Mouse (Mus musculus) Patski (cell line): ENCODE measurements at regions not wholly inside any gene's neighbourhood (a gene's known extent, or its start where the extent isn't known, plus 50 kb on each side); places are given as distances from the start of the nearest gene placed in this dataset.

Experiments
- ATAC-seq: fragments of 100-300 bp; one replicate; pipeline ENCODE4 v1.8.0; 2021
- CTCF ChIA-PET: fragments of 350-600 bp; sonication (Branson Sonifier 250); formaldehyde crosslinking; loops from one replicate; lab custom pipeline; 2022; ENCODE audit warnings: inconsistent platforms; lab: Charles Lee
- POLR2A ChIA-PET: fragments of 350-600 bp; sonication (Branson Sonifier 250); formaldehyde crosslinking; loops from one replicate; lab custom pipeline; 2022; ENCODE audit warnings: antibody characterized with exemption, inconsistent platforms; lab: Charles Lee
- DNase-seq: peaks from one replicate; pipeline ENCODE4 v3.0.0-alpha.2; 2011; ENCODE audit warnings: low read depth, low spot score
- H3K27me3 ChIP-seq: fragments of 371-371 bp; one replicate; pipeline ENCODE4 v1.5.1; 2021
- CTCF ChIP-seq: fragments of 100-300 bp; IDR thresholded peaks from one replicate; pipeline ENCODE4 v1.5.1; 2021
- in situ Hi-C: fragments of 300-500 bp; cut with MboI; formaldehyde crosslinking; loops from 3 replicates; pipeline ENCODE4 v1.11.1; 2018; ENCODE audit warnings: low pct_unique_long_range_greater_than_20kb, mixed read lengths

DNA sequence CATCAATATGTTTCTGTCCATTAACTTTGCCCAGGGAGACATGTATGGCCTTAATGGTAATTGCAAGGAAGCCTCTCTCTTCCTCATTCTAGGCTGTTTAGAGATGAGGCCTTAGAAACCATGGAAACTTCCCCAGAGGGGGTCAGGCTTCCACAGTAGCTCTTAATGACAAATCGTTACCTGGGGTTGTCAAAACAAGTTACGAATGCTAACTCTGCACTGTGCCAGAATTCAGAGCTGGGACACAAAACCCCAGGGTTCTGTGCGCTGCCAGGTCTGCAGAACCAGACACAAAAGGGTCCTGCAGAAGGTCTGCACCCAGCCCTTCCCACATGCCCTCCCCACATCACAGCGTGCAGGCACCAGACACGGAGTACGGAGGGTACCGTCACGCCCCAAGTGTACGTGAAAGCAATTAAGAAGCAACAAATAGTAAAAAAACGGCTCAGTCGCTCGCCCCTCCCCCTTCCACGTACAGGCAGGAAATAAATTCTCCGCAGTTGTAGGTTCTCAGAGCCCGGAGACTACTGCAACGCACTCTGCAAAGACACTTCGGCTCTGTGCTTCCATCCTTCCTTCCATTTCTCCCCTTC is 303.3 kb downstream of the Prdm2 start:
- ATAC-seq (no peak), DNase-seq (no peak)
- in situ Hi-C loops, result no loop called here
- TF ChIP-seq CTCF, result no peak
- ChIA-PET CTCF (no interaction called here), POLR2A (no interaction called here)
- H3K27me3 ChIP-seq, result no peaks in the 10 kb centered on the region

- CTCF ChIA-PET, result no interaction called here
- in situ Hi-C loops, result no loop called here
- POLR2A ChIA-PET, result no interaction called here
- no peak for DNase-seq
- TF ChIP-seq CTCF, result no peak
- no peak for ATAC-seq
- H3K27me3 ChIP-seq, result no peaks in the 10 kb centered on the region
Measured at GRCm38 (mm10) chr4:142908782-142909181, 304.0 kb downstream of the Prdm2 start.

GRCm38 (mm10) chr4:142903356-142904032 is 309.3 kb downstream of the Prdm2 start:
- TF ChIP-seq CTCF, result no peak
- DNase-seq, result no peak
- CTCF ChIA-PET, result no interaction called here

DNA sequence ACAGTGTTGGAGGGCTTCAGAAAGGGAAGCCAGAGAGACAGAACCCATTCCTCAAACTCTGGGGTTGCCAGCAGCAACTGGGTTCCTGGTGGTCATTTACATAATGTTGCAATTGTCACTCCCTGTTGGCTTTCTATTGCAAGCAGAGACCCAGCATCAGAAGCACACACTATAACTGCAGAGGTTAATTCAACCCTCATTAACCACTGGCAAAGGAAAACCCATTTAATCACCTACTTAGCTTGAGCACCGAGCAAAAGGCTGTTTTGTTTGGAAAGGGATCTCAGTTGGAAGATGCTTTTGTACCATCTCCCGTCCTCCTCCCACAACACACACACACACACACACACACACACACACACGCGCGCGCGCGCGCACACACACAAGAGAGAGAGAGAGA is 312.0 kb downstream of the Prdm2 start:
- CTCF ChIA-PET, result no interaction called here
- ATAC-seq (no peak), DNase-seq (no peak)
- in situ Hi-C loops, result no loop called here
- POLR2A ChIA-PET, result no interaction called here
- no peak for TF ChIP-seq CTCF
- H3K27me3 ChIP-seq, result no peaks in the 10 kb centered on the region

More at GRCm38 (mm10) chr4:142903356-142904032, 309.3 kb downstream of the Prdm2 start:
- in situ Hi-C loops, result no loop called here
- no peaks in the 10 kb centered on the region for H3K27me3 ChIP-seq
- no peak for ATAC-seq
- POLR2A ChIA-PET, result no interaction called here

DNA sequence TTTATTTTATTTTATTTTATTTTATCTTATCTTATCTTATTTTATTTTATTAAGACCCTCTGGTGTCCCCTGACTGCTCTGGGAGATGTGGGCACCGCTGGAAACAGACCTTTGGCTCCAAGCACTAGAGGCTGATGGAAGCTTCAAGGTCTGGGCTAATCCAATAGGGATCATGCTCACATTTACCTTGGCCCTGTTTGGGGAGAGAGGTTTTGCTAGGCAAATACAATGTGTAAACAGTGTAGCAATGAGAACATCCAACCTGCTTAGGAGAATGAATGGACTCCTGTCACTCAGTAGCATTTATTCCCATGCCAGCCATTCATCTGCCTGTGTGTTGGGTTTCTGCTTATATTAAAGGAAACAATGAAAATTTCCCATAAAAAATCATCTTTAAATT is 313.8 kb downstream of the Prdm2 start:
- DNase-seq, result no peak
- TF ChIP-seq CTCF, result no peak
- CTCF ChIA-PET, result no interaction called here
- POLR2A ChIA-PET, result no interaction called here
- ATAC-seq, result no peak
- in situ Hi-C loops, result loop anchor here (25.0 kb wide), 1 partner anchor 762 kb away; no protein-coding TSS in a partner anchor
- no peaks in the 10 kb centered on the region for H3K27me3 ChIP-seq

GRCm38 (mm10) chr4:142890711-142891110 is 322.1 kb downstream of the Prdm2 start:
- TF ChIP-seq CTCF, result no peak
- POLR2A ChIA-PET, result no interaction called here
- in situ Hi-C loops, result loop anchor here (25.0 kb wide), 1 partner anchor 753 kb away; no protein-coding TSS in a partner anchor
- CTCF ChIA-PET, result no interaction called here
- no peaks in the 10 kb centered on the region for H3K27me3 ChIP-seq
- DNase-seq (no peak), ATAC-seq (no peak)

DNA sequence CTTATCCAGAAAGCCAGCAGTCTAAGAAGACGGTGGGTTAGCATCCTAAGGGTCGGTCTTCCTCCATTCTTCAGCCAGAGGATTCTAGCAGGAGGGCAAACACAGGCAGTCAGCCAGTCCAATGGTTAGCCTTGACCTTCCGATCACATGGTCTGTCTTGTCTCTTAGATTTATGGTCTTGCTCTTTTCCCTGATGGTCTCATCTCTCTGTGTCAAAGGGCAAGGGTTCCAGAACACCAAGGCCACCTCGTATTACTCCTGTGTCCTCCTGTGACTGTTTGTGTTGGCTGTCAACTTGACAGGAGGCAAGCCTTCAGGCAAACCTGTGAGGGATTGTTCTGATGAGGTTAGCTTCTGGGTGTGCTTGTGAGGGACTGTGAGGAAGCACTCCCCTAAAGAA is 323.9 kb downstream of the Prdm2 start:
- POLR2A ChIA-PET, result no interaction called here

DNA sequence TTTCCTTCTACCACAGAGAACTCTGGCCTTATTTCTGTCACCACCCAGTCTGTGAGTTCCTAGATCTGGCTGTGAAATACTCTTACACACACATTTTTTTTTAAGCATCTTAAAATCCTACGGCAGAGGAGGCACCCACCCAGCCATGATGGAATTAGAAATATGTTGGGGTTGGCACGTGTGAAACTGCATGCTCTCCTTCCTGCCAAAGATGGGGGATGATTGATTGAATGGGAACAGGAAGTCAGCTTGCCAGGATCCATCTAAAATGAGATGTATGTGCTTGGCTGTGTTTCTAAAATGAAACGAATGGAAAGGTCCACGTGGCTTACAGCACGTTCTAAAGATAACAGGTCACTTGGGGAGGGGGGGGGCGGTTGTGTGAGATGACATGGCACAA is 324.9 kb downstream of the Prdm2 start:
- no peak for TF ChIP-seq CTCF
- ChIA-PET CTCF (no interaction called here), POLR2A (no interaction called here)
- no peaks in the 10 kb centered on the region for H3K27me3 ChIP-seq
- in situ Hi-C loops, result loop anchor here (25.0 kb wide), 1 partner anchor 751 kb away; no protein-coding TSS in a partner anchor
- DNase-seq (no peak), ATAC-seq (no peak)

More for the DNA sequence above, 323.9 kb downstream of the Prdm2 start:
- in situ Hi-C loops, result loop anchor here (25.0 kb wide), 1 partner anchor 752 kb away; no protein-coding TSS in a partner anchor
- ATAC-seq (no peak), DNase-seq (no peak)
- TF ChIP-seq CTCF, result no peak
- CTCF ChIA-PET, result no interaction called here
- H3K27me3 ChIP-seq, result no peaks in the 10 kb centered on the region

DNA sequence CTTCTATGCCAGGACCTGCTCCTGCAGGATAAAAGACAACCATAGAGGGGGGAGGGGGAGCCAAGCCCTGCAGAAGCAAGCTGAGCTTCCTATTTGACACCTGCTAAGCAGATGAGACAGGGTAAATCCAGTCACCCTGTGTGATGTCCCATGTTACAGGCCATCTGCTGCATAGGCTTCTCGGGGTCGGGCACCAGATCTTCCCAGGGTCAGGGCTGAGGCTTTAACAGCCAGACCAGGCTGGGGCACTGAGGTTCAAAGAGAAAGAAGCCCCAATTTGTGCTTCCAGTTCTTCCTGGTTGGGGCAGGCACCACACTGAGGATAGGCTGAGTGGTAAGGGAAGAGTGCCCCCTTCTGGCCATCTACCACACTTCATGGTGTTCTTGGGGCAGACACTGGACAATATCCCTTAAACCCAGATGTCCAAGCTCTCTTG is 332.5 kb downstream of the Prdm2 start:
- no peaks in the 10 kb centered on the region for H3K27me3 ChIP-seq
- DNase-seq (no peak), ATAC-seq (no peak)
- in situ Hi-C loops, result loop anchor here (25.0 kb wide), 1 partner anchor 743 kb away; no protein-coding TSS in a partner anchor
- peak; percentile 40 for TF ChIP-seq CTCF
- ChIA-PET CTCF (interaction anchor here (0.9 kb wide), 1 partner anchor 262 kb away, joined by 3 read pairs; no protein-coding TSS in a partner anchor), POLR2A (no interaction called here)

GRCm38 (mm10) chr4:142876151-142876550 is 336.6 kb downstream of the Prdm2 start:
- no peaks in the 10 kb centered on the region for H3K27me3 ChIP-seq
- no peak for TF ChIP-seq CTCF
- DNase-seq (no peak), ATAC-seq (no peak)
- in situ Hi-C loops, result loop anchor here (25.0 kb wide), 1 partner anchor 739 kb away; no protein-coding TSS in a partner anchor
- ChIA-PET POLR2A (no interaction called here), CTCF (no interaction called here)

GRCm38 (mm10) chr4:142875105-142875504 is 337.7 kb downstream of the Prdm2 start:
- no peak for TF ChIP-seq CTCF
- POLR2A ChIA-PET, result no interaction called here
- CTCF ChIA-PET, result no interaction called here
- no peak for DNase-seq
- ATAC-seq, result no peak
- H3K27me3 ChIP-seq, result no peaks in the 10 kb centered on the region
- in situ Hi-C loops, result loop anchor here (25.0 kb wide), 1 partner anchor 738 kb away; no protein-coding TSS in a partner anchor
